Mouse (Mus musculus) lung, embryonic 15.5 days (tissue): ENCODE data around the gene Tagap. TPM values are rescaled to one million over a fixed set of nuclear protein-coding genes. Genes with fewer than 3 reads are reported as not detected.
"Not testable (repeated sequence)": the region's sequence is repeated elsewhere in the genome, so short reads cannot be mapped to it uniquely, and the experiment has no call there.

Source experiments
- ATAC-seq: fragments of 200-750 bp; cut with Nextera tagmentation; 2 replicates; pipeline ENCODE4 v1.8.0; 2017; ENCODE audit warnings: moderate number of reproducible peaks, borderline replicate concordance; ENCODE audit not compliant: low FRiP score, low TSS enrichment; ENCODE audit errors: extremely low read depth
- H3K27ac ChIP-seq: fragments of 300-500 bp; sonication (generic); 2 replicates; pipeline ENCODE4 v1.5.1; 2015; ENCODE audit warnings: moderate library complexity, mild to moderate bottlenecking, inconsistent platforms
- H3K27me3 ChIP-seq: fragments of 300-500 bp; sonication (generic); 2 replicates; pipeline ENCODE4 v1.6.1; 2015; ENCODE audit warnings: inconsistent platforms
- H3K36me3 ChIP-seq: fragments of 300-500 bp; sonication (generic); 2 replicates; pipeline ENCODE4 v1.6.1; 2015; ENCODE audit warnings: inconsistent platforms
- H3K4me1 ChIP-seq: fragments of 300-500 bp; sonication (generic); 2 replicates; pipeline ENCODE4 v1.6.1; 2015; ENCODE audit warnings: inconsistent platforms
- H3K4me2 ChIP-seq: fragments of 300-500 bp; sonication (generic); 2 replicates; pipeline ENCODE4 v1.6.1; 2015; ENCODE audit warnings: inconsistent platforms, mild to moderate bottlenecking, moderate library complexity
- H3K4me3 ChIP-seq: fragments of 300-500 bp; sonication (generic); 2 replicates; pipeline ENCODE4 v1.5.1; 2015; ENCODE audit warnings: mild to moderate bottlenecking, inconsistent platforms
- H3K9ac ChIP-seq: fragments of 300-500 bp; sonication (generic); 2 replicates; pipeline ENCODE4 v1.6.1; 2015; ENCODE audit warnings: inconsistent platforms
- H3K9me3 ChIP-seq: fragments of 300-500 bp; sonication (generic); 2 replicates; pipeline ENCODE4 v1.6.1; 2016; ENCODE audit warnings: inconsistent platforms
- WGBS: fragments of 180-500 bp; shearing (Covaris S2); methylation state at CpG from one replicate; pipeline ENCODE4 v1.1.7; 2015; 5-methylcytosine and 5-hydroxymethylcytosine counted together
- polyA plus RNA-seq: library from polyadenylated mRNA; unstranded; fragments of >200 nt; fragmentation: Nextera tagmentation; extraction: Ambion mirVana; gene quantifications from 2 replicates; pipeline ENCODE4 v1.2.1, GENCODE M21; 2015

The Tagap gene
- polyA plus RNA-seq, 1 experiment from 2014 or later: 0.64 TPM

DNA sequence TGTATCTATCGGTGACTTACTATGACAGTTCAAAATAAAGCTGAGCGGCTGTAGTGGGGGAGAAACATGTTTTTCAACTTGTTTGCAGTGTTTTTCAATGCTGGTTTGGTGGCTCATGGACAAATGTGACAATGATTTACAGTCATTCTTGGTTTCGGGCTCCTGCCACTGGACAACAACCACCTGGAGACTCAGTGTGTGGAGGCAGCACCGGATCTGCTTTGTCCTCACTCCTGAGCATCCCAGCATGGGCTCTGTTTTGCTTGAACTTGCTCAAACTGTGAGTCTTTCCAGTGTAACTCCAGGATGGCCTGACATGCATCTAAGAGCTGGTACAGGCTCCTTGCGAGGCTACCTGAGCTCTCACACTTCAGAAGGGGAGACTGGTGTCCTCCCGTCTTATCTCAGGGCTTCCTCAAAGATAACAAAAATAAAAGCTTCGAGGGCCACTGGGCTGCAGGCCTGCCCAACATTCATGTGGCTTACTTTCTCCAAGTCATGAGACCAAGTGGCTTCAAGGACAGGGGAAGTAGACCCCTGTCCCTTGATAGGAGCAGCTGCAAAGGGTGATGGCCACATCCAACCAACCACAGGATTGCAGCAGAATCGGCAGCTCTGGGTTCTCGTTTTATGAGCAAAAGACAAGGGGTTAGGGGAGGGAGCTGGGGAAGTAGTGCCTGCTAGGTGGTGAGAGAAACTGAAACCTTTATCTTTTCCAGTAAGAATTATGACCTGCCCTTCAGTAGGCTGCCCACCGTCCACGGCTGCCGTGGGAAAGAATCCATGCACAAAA lies 8.8 kb upstream of the Tagap start:
- Histone ChIP-seq H3K9me3 (no peaks in the 10 kb centered on the region), H3K27me3 (no peaks in the 10 kb centered on the region), H3K4me1 (no peaks in the 10 kb centered on the region), H3K9ac (no peak overlapping the region), H3K36me3 (no peaks in the 10 kb centered on the region), H3K27ac (no peak overlapping the region), H3K4me3 (no peak overlapping the region), H3K4me2 (no peak overlapping the region)
- 45% methylated on average over 12 of the region's 12 CpGs for WGBS
- ATAC-seq: no peak

DNA sequence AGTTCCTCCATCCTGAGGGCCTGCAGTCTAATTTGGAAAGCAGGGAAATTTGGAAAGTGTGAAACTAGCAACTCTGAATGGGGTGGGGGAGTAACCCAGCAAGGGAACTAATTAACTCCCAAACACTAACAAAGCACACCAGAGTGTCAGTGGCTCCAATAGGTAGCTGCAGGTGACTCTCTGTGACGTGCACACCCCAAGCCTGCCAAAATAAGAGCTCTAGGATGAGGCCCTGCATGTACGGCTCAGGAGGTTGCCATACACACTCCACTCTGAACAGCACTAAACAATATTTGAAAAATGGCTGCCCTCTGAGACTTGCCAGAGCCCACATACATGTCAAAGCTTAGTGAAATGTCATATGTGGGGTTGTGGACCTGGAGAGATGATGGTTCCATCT lies 7.4 kb upstream of the Tagap start:
- H3K4me2 ChIP-seq: no peak overlapping the region
- 74% methylated on average over 2 of the region's 2 CpGs for WGBS
- ATAC-seq: no peak
- H3K27me3 ChIP-seq: no peaks in the 10 kb centered on the region
- no peaks in the 10 kb centered on the region for H3K4me1 ChIP-seq
- H3K9me3 ChIP-seq: no peaks in the 10 kb centered on the region
- H3K9ac ChIP-seq: no peak overlapping the region
- no peak overlapping the region for H3K4me3 ChIP-seq
- no peak overlapping the region for H3K27ac ChIP-seq
- no peaks in the 10 kb centered on the region for H3K36me3 ChIP-seq

DNA sequence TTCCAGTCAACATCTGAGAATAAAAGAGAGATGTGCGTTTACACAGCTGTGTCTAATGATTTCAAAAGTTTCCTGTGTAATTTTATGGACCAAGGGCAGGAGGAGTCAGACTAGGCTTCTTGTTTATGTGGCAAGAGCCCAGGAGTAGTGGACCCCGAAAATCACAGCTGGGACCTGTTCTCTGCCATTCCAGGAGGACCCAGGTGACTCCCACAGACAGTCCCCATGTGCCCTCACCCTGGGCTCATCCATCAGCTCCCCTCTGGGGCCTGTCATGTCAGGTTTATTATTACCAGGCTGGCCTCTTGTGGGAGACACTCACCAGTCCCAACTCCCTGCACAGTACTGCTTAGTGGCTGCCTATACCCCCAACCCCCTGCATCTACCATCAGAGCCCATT lies 6.6 kb upstream of the Tagap start:
- Histone ChIP-seq H3K4me3 (no peak overlapping the region), H3K27ac (no peak overlapping the region), H3K9me3 (no peaks in the 10 kb centered on the region), H3K9ac (no peak overlapping the region), H3K27me3 (no peaks in the 10 kb centered on the region), H3K36me3 (no peaks in the 10 kb centered on the region), H3K4me2 (no peak overlapping the region), H3K4me1 (0 out of 2 replicates have a peak, but pooled peaks cover 5% of the 10 kb centered on the region)
- no peak; the same call in 1 of the 2 replicates for ATAC-seq
- 47% methylated on average over 2 of the region's 2 CpGs for WGBS

DNA sequence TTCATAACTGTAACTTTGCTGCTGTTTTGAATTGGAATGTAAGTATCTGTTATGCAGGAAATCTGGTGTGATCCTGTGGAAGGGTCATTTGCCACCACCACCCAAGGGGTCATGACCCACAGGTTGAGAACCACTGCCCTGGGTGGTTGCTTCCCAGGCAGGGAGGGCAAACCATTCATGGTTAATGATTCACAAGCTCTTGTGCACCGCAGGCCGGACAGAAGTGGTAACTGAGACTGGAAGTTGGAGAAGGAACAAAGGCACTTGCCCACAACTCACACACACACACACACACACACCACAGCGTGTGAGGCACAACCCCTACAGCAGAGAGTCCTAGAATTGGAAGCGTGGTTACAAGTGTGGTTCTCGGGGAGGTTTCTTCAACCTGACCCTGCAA lies 3.2 kb upstream of the Tagap start:
- Histone ChIP-seq H3K9ac (no peak overlapping the region), H3K4me3 (no peak overlapping the region), H3K4me2 (no peak overlapping the region), H3K36me3 (no peaks in the 10 kb centered on the region), H3K27me3 (no peaks in the 10 kb centered on the region), H3K4me1 (peaks cover 16% of the 10 kb centered on the region; the same call in 1 of the 2 replicates), H3K27ac (no peak overlapping the region), H3K9me3 (no peaks in the 10 kb centered on the region)
- ATAC-seq: no peak
- WGBS: 58% methylated on average over 5 of the region's 5 CpGs

DNA sequence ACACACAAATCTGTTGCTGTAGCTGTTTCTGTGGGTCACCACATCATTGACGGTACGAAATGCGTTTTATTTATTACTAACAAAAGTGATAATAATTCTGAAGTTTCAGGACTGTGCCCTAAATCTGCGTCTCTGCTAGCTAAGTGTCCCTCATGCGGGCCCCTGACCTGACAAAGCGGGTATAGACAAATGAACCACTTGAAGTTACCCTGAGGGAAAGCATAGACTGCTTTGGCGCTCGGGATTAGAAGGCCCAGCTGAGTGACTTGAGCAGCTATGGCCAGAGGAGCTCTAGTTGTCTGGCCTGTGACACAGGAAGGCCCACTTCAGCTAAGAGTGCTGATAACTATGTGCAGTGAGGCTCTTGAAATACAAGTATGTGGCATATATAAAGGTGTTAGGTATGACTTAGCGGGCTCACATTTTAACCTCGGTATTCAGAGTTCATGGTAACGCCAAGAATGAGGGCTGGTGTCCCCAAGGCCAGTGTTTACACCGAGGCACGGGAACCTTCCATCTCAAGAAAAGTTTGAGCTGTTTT lies 1.5 kb upstream of the Tagap start:
- peaks cover 18% of the 10 kb centered on the region; the same call in 1 of the 2 replicates for H3K4me1 ChIP-seq
- H3K27ac ChIP-seq: no peak overlapping the region
- H3K36me3 ChIP-seq: no peaks in the 10 kb centered on the region
- no peak for ATAC-seq
- H3K27me3 ChIP-seq: no peaks in the 10 kb centered on the region
- H3K4me2 ChIP-seq: no peak overlapping the region
- no peaks in the 10 kb centered on the region for H3K9me3 ChIP-seq
- no peak overlapping the region for H3K9ac ChIP-seq
- no peak overlapping the region for H3K4me3 ChIP-seq
- 61% methylated on average over 13 of the region's 13 CpGs for WGBS

DNA sequence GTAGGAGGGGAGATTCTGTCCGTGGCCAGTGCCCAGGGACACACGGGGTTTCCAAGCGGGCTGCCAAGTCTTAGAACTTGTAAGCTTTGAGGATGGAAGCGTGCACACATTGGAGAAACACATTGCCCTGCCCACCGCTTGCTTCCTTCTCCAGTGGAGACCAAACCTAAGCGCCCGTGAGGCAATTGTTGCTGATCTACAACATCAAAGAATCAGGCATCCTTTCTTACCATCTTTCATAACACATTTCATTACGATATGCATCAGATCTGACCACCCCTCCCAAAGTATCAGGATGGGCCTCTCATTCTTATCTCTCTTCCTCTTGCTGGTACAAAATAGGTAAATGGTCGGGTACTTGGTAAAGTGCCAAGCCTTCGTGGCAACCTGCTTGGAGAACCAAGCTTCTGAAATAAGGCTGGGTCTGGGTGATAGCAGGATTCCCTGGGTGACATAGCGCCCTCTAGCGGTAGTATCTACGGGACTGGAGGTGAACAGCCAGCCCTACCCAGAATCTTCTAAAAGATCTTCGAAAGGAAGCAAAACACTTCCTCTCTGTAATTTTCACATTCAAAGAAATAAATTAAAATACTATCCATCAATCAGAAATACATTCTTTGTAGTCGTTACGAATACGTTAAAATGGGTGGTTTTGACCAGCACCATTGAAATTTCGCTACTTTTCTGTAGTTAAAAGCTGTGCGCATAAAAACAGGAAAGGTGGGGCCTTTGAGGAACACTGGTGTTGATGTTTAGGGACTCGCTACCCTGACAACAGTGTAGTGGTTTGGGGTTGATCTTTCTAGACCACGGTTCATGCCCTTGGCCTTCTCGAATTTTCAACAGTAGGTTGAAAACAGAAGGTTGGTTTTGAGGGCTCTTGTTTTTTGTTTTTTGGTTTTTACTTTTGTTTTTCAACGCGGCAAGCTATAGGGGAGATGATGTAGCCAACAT lies 2.1 kb downstream of the Tagap start:
- no peak for ATAC-seq
- no peaks in the 10 kb centered on the region for H3K27me3 ChIP-seq
- no peaks in the 10 kb centered on the region for H3K9me3 ChIP-seq
- H3K4me1 ChIP-seq: peaks cover 24% of the 10 kb centered on the region
- no peak overlapping the region for H3K4me2 ChIP-seq
- no peak overlapping the region for H3K9ac ChIP-seq
- no peak overlapping the region for H3K4me3 ChIP-seq
- WGBS: 64% methylated on average over 24 of the region's 24 CpGs
- H3K27ac ChIP-seq: no peak overlapping the region
- no peaks in the 10 kb centered on the region for H3K36me3 ChIP-seq

DNA sequence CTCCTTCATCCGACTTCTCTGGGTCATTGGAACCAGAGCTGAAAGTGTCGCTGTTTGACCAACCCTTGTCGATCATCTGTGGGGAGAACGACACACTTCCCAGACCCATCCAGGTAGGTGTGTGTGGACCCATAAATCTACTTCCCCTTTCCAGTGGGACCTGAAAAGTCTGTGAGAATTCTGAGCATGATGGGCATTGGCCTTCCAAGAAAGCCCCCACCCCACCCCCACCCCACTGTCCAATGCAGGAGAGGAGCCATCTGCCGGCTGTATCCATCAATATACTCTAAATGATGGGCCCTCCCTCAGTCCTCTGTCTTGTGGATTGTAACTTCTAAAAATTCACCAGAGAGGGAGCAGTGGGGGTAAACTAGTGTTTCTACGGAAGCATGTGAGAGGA lies 2.9 kb downstream of the Tagap start:
- 79% methylated on average over 6 of the region's 6 CpGs for WGBS
- no peak overlapping the region for H3K4me2 ChIP-seq
- H3K9ac ChIP-seq: no peak overlapping the region
- H3K4me1 ChIP-seq: peaks cover 24% of the 10 kb centered on the region
- H3K36me3 ChIP-seq: no peaks in the 10 kb centered on the region
- H3K4me3 ChIP-seq: no peak overlapping the region
- no peak overlapping the region for H3K27ac ChIP-seq
- no peaks in the 10 kb centered on the region for H3K27me3 ChIP-seq
- H3K9me3 ChIP-seq: no peaks in the 10 kb centered on the region
- ATAC-seq: no peak

DNA sequence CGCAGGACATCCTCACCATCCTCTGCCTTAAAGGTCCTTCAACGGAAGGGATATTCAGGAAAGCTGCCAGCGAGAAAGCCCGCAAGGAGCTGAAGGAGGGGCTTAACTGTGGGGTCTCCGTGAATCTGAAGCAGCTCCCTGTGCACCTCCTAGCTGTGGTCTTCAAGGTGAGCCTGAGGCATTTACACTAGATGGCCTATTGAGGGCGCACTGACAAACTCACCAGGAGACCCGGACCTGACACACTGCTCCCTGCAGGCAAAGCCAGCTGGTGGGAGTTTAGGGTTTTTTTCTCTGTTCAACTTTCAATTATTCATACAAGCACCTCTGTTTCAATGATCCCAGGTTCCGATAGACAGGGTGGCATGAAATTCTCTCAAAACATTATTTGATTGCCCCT lies 3.5 kb downstream of the Tagap start:
- Histone ChIP-seq H3K9ac (no peak overlapping the region), H3K4me3 (no peak overlapping the region), H3K9me3 (no peaks in the 10 kb centered on the region), H3K4me2 (no peak overlapping the region), H3K27ac (no peak overlapping the region), H3K27me3 (no peaks in the 10 kb centered on the region), H3K36me3 (no peaks in the 10 kb centered on the region), H3K4me1 (peaks cover 18% of the 10 kb centered on the region)
- ATAC-seq: no peak
- WGBS: 36% methylated on average over 8 of the region's 8 CpGs

DNA sequence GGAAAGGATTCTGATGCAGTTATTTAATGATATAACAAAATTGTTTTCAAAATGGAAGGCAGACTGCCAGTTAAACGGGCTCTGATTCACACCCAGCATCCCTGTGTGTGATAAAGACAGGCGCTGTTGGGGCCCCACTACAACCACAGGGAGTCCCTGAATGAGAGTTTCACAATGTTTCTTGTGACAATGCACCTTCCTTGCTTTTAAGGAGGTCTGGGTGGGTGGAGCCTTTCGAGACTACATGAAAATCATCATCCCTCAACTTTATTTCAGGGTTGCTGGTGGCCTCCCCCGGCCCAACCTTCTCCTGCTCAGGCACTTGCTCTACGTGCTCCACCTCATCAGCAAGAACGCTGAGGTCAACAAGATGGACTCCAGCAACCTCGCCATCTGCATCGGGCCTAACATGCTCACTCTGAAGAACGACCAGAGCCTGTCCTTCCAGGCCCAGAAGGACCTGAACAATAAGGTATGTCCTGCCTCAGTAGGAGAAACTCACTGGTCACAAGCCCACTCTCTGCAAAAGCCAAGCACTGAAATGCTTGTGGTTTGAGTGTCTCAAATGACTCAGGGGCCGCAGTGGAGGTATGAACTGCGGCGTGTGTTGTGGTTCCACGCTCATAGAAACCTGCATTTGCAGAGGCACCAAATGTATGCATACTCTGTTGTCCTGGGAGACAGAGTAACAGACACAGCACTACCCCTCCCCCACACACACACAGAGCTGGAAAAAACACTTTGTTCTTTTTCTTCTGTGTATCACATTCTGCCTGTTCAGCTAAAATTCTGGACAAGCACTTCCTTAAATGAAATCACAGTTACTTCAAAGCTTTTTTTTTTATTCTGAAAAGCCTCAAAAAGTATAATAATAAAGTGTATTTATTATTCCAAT lies 5.5 kb downstream of the Tagap start:
- 76% methylated on average over 13 of the region's 13 CpGs for WGBS
- no peak for ATAC-seq

DNA sequence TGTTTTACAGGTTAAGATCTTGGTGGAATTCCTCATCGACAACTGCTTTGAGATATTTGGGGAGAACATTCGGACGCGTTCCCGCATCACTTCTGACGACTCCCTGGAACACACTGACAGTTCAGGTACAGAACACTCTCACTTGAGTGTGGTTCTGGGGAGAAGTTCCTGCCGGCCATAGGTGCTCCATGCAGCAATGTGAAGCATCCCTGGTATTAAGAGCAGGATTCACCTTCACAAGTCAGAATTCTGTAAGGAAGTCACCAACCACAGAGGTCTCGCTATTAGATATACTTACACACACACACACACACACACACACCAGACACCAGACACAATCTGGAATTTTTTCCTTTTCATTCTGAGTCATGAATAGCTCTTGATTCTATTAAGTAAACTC lies 6.3 kb downstream of the Tagap start:
- H3K36me3 ChIP-seq, ATAC-seq, H3K9me3 ChIP-seq, H3K4me3 ChIP-seq, H3K27me3 ChIP-seq, H3K27ac ChIP-seq, H3K9ac ChIP-seq, H3K4me2 ChIP-seq: not testable (repeated sequence)
- WGBS: 68% methylated on average over 7 of the region's 8 CpGs
- H3K4me1 ChIP-seq: peaks cover 10% of the 10 kb centered on the region

More for the DNA sequence above, 5.5 kb downstream of the Tagap start:
- Histone ChIP-seq H3K9ac (no peak overlapping the region), H3K36me3 (no peaks in the 10 kb centered on the region), H3K4me3 (no peak overlapping the region), H3K9me3 (no peaks in the 10 kb centered on the region), H3K27ac (no peak overlapping the region), H3K27me3 (no peaks in the 10 kb centered on the region), H3K4me2 (no peak overlapping the region), H3K4me1 (peaks cover 10% of the 10 kb centered on the region)

DNA sequence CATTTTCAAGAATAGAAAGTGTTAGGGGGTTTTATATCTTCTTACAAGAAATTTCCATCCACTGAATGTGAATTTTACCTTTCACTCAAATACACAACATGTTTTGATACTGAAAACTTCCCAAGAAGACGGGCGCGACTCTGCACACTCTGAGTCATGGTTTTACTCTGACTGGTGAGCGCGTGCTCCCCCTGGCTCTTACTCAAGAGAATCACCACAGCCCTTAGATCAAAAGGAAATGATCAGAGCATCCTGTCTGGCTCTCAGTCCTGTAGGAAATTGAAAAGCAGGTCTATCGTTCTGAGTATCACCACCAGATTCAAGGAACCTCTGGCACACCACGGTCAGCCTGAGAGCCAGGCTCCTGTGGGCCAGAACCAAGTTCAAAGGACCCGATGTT lies 13.8 kb downstream of the Tagap start:
- Histone ChIP-seq H3K9me3 (no peaks in the 10 kb centered on the region), H3K9ac (no peak overlapping the region), H3K4me2 (no peak overlapping the region), H3K4me1 (0 out of 2 replicates have a peak, but pooled peaks cover under 1% of the 10 kb centered on the region), H3K4me3 (no peak overlapping the region), H3K27me3 (no peaks in the 10 kb centered on the region), H3K27ac (no peak overlapping the region), H3K36me3 (no peaks in the 10 kb centered on the region)
- 44% methylated on average over 8 of the region's 8 CpGs for WGBS
- no peak for ATAC-seq
